Mouse (Mus musculus) urinary bladder, postnatal 36 days (tissue): ENCODE measurements at regions not wholly inside any gene's neighbourhood (a gene's known extent, or its start where the extent isn't known, plus 50 kb on each side); places are given as distances from the start of the nearest gene placed in this dataset.

Experiments
- DNase-seq, 2 experiments: peaks; one replicate each; pipeline ENCODE4 v3.0.0; 2022; ENCODE audit warnings: low spot score in 2 of 2, mixed read lengths in 1 of 2

DNA sequence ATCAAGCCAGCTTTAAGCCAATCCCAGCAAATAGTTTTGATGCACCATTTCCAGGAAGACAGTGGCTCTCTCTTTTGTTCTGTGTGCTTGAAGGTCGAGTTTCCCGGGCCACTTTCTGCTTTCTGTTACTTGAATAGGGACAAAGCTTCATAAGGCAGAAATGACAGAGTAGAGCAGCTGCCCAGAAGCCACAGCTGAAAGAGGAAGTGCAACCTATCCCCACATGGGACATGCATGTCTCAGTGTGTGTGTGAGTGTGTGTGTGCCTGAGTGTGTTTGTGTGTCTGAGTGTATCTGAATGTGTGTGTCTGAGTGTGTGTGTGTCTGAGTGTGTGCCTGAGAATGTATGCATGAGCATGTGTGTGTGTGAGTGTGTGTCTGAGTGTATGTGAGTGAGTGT is 120.2 kb upstream of the Rreb1 start:
- no peak for DNase-seq

DNA sequence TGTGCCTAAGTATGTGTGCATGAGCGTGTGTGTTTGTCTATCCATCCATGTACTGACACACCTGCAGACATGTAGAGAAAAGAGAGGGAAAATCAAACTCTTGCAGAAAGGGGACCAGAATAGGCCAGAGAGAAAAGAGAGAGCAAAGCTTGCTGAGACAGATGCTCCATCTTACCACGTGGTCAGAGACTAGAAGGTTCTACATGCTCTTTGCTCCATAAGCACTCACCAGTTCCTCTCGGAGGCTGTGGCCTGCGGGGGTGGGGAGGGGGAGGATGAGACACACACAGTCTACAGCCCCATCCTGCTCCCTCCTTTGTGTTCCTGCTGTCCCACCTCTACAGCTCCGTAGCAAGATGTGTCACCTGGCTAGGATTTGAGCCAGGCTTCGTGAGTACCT is 119.7 kb upstream of the Rreb1 start:
- no peak for DNase-seq

DNA sequence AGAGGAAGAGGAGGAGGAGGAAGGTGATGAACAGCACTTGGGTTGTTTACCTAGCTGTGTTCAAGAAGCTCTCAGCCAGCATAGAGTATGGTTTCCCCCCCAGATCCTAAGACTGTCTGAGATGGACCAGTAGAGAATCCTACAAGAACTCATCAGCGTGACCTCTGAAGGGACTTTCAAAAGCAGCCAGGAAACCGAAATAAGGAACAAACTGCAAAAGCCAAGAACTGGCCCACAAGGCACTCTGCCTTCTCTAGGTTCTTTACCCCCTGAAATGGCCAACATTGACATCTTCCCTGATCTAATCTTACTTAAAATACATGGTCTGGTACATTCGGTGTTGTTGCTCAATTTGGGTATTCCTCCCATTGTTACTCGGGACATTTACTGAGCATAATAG is 118.1 kb upstream of the Rreb1 start:
- no peak for DNase-seq

DNA sequence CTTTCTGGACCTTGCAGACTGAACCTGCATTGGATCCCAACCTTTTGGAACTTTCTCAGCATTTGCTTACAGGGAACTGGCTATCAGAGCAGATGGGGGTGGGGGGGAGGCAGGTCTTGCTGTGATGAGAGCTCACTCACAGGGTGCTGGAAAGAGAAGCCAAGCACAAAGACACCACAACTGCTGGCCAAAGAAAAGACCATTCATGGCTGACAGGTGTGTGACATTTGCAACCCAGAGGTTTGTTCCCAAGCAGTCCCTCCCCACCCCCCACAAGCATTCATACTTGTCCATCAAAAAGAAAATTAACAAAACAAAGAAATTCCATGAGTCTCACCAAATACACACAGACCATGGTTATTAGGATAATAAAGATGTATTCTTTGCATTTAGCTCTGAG is 117.5 kb upstream of the Rreb1 start:
- no peak for DNase-seq

DNA sequence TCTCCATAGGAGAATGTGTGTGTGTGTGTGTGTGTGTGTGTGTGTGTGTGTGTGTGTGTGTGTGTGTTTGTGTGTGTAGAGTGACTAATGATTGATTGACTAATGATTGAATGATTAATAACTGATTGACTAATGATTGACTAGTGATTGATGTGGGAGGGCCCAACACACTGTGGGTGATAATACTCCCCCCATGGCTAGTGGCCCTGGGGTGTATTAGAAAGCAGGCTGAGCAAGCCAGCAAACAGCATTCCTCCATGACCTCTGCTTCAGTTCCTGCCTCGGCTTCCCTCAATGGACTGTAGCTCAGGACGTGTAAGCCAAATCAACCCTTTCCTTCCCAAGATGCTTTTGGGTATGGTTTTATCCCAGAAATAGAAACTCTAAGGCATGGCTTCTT is 114.1 kb upstream of the Rreb1 start:
- no peak for DNase-seq

DNA sequence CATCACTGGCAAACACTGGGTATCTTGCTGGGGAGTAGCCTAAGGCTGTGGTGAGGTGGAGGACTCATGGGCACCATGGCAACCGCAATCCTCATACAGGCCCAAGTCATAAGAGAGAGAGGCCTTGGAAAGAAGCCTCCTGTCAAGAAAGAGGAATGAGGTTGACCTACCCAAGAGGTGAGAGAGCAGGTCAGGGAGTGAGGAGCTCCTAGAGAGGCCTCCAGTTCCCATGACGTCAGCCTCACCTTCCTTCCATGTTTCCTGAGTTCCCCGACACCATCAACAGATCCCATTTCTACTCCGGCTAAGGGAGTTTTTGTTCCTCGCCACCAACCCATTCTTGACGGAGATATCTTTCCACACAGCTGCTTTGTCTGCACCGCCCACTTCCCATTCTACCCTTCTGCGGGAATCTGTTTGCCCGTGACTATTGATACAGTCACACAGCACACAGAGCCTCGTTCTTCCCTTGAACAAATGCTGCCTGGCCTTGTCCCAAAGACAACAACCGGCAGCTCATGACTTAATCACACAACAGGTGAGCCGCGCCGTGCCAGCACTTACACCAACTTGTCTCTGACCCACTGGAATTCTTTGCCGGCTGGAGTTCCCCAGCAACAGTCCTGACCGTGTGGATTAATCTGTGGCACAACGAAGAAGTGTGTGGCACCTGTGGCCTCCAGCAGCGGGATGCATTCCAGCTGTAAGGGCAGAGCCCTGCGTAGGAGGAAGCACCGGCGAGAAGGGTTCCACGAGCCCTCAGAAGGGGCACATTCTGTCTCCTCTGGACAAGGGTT is 111.8 kb upstream of the Rreb1 start:
- peak; percentile 44 to 65 for DNase-seq

DNA sequence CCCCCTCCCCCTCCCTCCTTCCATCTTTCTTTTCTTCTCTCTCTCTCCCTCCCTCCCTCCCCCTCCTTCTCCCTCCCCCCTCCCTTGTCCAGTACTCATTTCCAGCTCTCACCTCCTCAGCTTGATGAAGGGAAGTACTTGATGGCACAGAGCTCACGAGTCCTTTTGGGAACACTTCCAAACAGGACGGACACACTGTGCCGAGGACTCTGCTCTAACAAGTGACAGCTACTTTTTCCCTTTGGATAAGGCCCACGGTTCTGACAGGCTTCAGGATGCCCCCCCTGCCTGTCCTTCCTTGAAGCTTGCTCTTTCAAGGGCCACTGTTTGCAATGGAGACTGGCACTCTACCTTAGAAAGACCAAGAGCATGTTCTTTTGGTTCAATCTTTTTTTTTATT is 110.8 kb upstream of the Rreb1 start:
- no peak for DNase-seq

DNA sequence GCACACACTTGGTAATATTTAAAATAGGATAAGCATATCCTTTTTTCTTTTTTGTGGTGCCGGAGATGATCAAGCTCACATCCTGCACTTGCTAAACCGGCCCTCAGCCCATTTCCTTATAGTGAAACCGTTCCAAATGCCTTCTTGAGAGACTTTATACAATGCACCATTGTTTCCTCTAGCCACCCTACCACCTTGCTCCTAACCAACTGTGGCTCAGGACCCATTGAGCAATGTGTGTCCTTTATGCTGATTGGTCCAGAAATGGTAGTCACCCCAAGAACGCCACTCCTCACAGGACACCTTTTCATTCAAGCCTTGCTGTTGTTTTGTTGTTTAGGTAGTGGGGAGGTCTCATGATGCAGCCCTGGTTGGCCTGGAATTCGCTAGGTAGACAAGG is 110.3 kb upstream of the Rreb1 start:
- DNase-seq: no peak

DNA sequence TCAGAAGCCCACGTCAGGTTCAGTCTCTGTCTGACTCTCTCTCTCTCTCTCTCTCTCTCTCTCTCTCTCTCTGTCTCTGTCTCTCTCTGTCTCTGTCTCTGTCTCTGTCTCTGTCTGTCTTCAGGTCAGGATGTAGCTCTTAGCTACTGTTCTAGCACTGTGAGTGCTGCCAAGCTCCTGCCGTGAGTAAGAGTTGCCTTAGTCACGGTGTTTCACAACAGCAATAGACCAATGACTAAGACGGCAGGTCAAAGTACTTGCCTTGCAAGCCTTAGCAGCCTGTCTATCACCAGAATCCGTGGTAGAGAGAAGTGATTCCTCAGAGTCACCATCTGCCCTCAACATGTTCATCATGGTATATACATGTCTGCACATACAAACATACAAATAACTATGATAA is 107.1 kb upstream of the Rreb1 start:
- peak in 1 of 2 experiments; percentile 22 for DNase-seq

DNA sequence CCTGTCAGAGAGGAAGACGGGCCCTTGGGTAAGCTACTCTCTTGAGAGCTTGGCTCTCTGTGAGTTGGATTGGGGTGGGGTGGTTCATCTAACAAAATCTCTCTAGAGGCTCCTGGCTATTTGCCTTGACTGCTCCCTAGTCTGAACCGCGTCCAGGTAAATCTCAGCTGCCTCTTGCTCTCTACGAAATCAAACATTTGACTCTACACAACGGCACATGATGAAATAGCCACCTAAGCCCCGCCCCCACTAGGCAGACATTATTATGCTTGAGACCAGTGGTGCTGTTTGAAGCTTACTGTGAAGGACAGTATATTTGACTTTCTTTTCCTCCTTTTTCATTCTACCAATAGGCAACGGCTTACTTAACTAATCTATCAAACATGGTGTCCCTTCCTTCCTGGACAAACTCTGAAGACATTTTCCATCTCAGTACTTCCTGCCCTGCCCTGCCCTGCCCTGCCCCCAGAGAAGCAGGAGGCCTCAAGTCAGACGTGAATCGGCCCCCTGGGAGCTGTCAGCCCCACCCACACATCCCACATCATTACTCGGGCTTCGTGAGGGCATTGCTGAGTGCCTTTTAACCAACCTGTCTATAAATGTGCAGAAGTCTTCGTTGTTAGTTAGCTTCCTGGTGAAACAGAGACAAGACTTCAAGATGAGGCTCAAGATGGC is 103.4 kb upstream of the Rreb1 start:
- DNase-seq: no peak

DNA sequence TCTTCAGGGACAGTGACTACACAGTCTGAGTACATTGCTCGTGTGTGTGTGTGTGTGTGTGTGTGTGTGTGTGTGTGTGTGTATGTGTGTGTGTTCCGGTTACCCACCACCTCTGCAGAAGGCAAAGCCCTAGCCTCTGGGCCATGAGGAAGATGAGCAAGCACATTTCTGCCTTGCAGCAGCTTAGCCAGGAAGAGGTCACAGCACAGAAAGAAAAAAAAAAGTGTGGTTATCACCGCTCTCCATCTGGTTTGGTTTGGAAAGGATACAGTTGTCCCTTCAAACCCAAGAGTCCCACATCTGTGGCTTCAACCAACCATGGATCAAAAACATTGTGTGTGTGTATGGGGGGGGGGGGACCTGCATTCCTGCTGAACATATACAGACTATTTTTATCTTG is 102.5 kb upstream of the Rreb1 start:
- no peak for DNase-seq

DNA sequence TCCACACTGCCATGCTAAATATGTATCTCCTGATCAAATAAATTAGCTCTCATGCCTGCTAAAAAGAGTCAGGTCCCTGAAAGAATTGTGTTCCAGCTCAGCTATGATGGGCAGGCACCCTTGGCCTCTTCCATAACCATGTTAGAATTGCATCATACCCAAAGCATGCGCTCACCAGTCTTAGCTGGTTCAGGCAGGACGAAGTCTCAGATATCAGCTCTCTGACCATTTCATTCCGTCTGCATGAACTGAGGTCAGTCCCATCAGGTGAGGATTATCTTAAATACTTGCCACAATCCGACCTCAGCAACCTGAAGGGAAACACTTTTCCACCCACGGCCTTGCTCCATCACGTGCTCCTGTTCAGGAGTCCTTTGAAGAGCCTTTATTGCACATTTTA is 101.3 kb upstream of the Rreb1 start:
- no peak for DNase-seq

DNA sequence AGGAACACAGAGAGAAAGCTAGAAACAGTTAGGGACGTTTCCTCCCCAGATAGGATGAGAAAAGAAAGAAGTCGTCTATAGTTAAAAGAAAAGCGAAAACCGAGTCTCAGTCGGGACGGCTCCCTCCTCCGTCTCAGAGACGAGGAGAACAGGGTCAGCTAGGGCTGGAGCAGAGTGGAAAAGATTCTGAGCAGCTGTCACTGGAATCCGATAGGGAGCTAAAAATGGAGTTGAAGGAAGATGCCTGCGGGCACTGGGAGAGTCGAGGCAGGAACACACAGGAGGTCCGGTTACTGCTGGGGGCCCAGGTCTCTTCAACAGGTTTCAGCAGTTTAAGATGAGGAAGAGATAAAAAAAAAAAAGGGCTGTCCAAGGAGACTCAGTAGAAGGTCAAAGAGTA is 99.9 kb upstream of the Rreb1 start:
- DNase-seq: no peak

DNA sequence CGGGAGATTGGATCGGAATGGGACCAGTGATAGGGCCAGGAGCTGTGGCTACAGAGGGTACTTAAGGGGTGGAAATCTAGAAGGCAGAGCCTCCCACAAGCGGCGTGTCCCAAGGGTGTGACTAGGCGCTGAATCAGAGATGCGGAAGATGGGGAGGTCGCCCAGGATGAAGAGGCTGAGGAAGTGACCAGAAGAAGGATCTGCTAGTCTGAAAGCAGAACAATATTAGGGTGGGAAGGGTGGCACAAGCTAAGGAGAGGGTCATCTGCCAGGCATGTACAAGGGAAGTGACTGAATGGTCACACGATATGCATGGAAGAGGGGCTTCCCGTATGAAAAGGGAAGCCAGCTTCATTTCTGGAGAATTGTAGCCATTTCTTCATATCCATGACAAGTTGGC is 99.4 kb upstream of the Rreb1 start:
- no peak for DNase-seq

DNA sequence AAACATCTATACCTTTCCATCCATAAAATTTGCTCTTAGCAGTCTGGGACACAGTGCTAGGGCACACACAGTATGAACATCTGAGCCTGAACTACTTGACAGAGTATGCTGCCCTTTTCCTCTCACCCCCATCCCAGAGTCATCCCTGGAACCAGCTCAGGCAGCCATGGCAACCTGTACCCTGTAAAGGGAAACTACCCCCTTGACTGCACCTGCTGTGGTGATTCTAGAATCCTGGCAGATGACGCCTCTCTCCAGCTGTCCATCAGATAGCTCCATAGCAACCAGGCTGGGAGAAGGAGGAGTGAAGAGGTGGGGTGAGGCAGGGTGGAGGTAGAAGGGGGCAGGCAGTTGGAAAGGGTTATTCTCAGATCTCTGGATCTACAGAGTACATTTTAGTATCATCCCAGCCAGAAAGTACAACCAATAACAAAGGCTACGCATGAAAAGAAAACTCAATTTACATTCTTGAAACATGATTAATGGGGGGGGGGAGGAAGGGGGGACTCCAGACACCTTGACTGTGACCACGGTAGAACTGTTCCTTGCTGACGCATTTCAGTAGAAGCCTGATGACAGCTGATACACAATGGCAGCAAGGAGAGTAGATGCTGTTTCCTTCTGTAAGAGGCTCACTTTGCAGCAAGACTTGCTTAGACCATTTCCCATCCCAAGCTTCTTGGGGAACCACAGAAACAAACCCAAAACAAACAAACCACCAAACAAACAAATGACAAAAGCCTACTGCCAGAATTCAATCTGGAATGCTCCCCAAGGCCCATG is 97.2 kb upstream of the Rreb1 start:
- no peak for DNase-seq

DNA sequence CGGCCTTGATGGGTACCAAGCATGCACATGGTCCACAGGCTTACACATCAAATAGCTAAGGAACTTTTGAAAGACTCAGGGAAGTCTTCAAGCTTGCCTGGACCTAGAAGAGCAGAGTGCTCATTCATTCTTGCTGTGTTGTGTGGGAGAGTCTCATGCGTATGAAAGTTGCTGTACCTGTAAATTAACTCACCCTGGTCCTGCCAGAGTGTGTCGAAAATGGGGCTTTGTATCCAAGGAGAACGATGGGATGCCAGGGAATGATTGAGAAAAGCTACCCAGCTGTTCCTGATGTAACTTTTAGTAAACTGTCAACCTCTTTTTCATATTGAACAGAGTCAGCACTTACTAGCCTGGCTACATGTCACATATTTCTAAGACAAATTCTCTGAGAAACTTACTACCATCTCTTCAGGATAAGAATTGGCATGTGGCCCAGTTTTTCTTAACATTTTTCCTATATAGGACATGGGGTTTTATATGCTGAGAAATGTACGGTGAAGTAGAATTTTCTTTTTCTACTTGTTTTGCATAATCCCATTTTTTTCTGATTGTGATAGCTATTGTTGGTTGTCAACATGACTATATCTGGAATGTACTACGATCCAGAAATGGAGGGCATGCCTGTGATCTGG is 95.0 kb upstream of the Rreb1 start:
- DNase-seq: no peak

DNA sequence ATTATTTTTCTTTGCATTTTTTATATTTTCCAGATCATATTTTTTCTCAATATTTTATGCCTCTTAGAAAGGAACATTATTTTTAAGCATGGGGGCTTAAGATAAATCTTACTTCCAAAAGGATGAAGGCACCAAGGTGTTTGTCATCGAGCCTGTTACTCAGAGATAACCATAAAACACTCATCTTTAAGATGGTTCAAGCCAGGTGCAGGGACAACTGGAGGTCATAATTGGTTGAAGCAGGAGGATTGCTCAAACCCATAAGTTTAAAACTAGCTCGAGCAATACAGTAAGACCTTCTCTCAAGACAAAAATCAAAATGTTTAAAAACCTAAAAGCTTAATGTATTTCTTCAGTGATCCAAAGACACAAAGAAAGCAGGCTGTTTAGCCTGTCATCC is 92.6 kb upstream of the Rreb1 start:
- DNase-seq: no peak

DNA sequence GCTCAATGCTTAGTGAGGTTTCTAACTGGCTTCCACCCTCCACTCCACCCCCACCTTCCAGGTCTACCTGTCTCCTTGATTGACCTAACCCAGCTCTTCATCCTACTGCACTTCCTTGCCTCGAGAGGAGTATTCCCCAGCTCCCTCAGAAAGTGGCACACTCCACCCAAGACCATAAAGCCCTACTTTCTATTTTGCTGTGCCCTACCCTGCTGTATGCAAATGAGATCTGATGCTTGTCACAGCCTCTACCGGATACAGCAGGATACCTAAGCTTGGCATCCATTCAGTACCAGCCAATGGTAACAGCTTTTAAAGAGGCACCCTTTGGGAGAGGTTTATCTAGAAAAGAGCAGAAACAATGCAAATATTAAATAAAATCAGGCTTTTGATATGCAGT is 92.1 kb upstream of the Rreb1 start:
- no peak for DNase-seq

DNA sequence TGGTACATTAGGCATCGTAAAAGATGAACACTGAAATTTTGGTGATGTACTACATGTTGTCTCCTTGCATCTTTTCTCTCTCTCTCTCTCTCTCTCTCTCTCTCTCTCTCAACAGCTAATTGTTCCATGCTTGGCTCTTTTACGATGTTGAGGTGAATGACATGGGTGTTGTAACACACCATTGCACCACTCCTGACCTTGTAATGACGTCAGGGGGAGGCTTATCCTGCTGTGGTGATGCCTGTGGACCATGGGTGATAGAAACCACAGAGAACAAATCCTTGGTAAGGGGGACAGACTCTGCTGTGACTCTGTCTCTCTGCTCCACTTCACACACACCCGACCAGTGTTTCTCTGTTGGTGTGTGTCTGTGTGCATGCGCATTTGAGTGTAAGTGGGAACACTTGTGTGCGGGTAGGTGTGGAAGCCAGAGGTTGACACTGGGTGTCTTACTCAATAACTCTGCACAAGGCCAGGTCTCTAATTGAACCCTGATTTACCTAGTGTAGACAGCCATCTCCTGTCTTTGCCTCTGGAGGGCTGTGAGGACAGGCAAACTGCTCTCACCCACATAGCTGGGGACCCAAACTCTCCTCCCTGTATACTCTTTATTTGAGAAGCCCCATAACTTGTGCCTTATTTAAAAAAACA is 88.9 kb upstream of the Rreb1 start:
- DNase-seq: no peak

DNA sequence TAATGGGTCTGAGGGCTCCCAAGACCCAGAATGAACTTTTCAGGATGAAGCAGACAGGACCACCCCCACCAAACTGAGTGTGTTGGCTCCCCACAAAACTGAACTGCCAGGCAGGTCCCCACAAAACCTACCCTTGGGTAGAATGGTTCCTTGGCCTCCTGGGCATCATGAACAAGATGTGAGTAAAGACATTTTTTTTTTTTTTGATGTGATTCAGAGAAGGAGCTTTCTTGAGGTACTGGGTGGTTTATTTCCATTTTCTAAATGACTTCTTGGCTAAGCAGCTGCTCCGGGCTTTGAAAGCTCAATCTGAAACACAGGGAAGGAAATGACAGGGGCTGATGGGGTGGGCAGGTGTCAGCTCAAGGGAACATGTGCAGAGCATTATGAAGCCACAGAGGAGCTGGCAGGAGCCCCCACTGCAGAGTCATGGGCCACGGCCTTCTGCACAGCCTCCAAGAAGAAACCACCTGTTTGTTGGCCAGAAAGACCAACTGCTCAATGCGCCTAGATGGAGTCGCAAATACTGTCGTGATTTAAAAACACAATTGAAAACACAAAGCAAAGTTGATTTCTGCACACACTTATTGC is 86.2 kb upstream of the Rreb1 start:
- no peak for DNase-seq

DNA sequence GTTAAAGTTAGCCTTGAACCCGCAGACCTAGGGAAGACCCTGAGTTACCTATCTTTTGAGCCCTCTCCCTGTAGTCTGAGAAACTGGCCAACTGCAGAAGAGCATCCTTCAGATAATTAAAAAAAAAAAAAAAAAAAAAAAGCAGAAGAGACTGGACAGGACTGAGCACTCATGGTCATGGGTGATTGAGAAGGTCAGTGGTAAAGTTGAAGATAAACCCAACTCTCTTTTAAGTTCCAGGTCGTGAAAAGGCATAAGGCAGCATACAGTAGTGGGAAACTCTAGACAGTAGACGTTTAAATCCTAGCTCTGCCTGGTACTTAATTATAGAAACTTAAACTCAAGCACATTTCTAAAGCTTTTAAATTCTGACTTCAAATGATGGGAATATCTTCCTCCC is 84.6 kb upstream of the Rreb1 start:
- no peak for DNase-seq
